Mouse (Mus musculus): ENCODE measurements at regions not wholly inside any gene's neighbourhood (a gene's known extent, or its start where the extent isn't known, plus 50 kb on each side); places are given as distances from the start of the nearest gene placed in this dataset.

DNA sequence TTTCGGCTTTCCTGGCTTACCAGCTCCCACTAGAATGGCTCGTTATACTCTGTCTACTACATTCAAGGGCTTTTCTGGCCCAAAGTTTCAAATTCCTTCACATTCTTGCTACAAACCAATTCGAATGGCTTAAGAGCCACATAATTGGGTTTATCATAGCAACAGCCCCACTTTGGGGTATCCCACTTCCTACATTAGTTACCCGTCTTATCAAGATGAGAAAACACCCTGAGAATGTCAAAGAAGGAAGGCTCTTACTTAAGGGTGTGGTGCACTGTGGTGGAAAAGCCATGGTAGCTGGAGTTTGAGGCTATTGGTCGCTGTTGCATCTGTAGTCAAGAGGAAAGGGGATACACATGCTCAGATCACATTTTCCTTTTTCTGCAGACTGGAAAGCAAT is 213.2 kb upstream of the Klf3 start:
- no peaks in the 10 kb centered on the region for H3K79me2 ChIP-seq (replicated peaks; ENCODE audit: control insufficient read depth, extremely low read depth, insufficient read depth, poor library complexity, severe bottlenecking)
- no peak for DNase-seq (ENCODE audit: extremely low read depth)
- no peaks in the 10 kb centered on the region for H3K4me1 ChIP-seq (ENCODE audit: control insufficient read depth in 1 of 2, insufficient read depth in 2 of 2)
- no peak overlapping the region for H3K4me2 ChIP-seq (ENCODE audit: insufficient read depth, low read depth, poor library complexity, severe bottlenecking)
- no peaks in the 10 kb centered on the region for H3K27me3 ChIP-seq (replicated peaks)
- H3K4me3 ChIP-seq (replicated peaks in 1 of 3; ENCODE audit: low read depth in 2 of 3, low read length in 2 of 3, poor library complexity in 1 of 3) = no peak overlapping the region
- H3K9ac ChIP-seq (ENCODE audit: insufficient read depth, low read depth) = no peak overlapping the region
- dilution Hi-C loops (cut with MboI; ENCODE audit: extremely low pct_ligation_motif_present, extremely low pct_unique_long_range_greater_than_20kb, low sequenced_read_pairs) (no loop called here), in situ Hi-C loops (cut with MboI; ENCODE audit: low pct_ligation_motif_present, low pct_unique_long_range_greater_than_20kb, low sequenced_read_pairs) (no loop called here)
- TF ChIP-seq IRF4 (IDR thresholded peaks at IDR 0.05; ENCODE audit: low read depth, low read length) (no peak), GABPA (IDR thresholded peaks at IDR 0.05; ENCODE audit: insufficient replicate concordance, low read depth, low read length) (no peak), ETS1 (conservative IDR thresholded peaks at IDR 0.05; ENCODE audit: low read depth, low read length) (no peak), POLR2A (IDR thresholded peaks at IDR 0.05; ENCODE audit: low read depth, low read length) (no peak), POLR2AphosphoS2 (IDR thresholded peaks at IDR 0.05; ENCODE audit: low read depth, low read length) (no peak), MAX (IDR thresholded peaks at IDR 0.05; ENCODE audit: low read length) (no peak), E2F4 (IDR thresholded peaks at IDR 0.05; ENCODE audit: insufficient replicate concordance, low read depth, low read length) (no peak), CTCF (conservative IDR thresholded peaks at IDR 0.05 in 1 of 2, IDR thresholded peaks at IDR 0.05 in 1 of 2; ENCODE audit: low read depth in 2 of 2, low read length in 2 of 2) (no peak), KAT2A (IDR thresholded peaks at IDR 0.05; ENCODE audit: insufficient replicate concordance, low read length) (no peak), MYC (IDR thresholded peaks at IDR 0.05; ENCODE audit: low read depth, low read length) (no peak), SIN3A (IDR thresholded peaks at IDR 0.05; ENCODE audit: low read length) (no peak), MAFK (IDR thresholded peaks at IDR 0.05; ENCODE audit: insufficient replicate concordance, low read length) (no peak), USF2 (conservative IDR thresholded peaks at IDR 0.05; ENCODE audit: low read depth, low read length) (no peak), MXI1 (IDR thresholded peaks at IDR 0.05; ENCODE audit: low read depth, low read length) (no peak), ELF1 (IDR thresholded peaks at IDR 0.05; ENCODE audit: low read depth, low read length) (no peak), NELFE (IDR thresholded peaks at IDR 0.05; ENCODE audit: low read depth, low read length) (no peak), ZNF384 (IDR thresholded peaks at IDR 0.05; ENCODE audit: low read depth, low read length) (no peak), CHD2 (IDR thresholded peaks at IDR 0.05; ENCODE audit: low read length) (no peak)
- H3K9me3 ChIP-seq (replicated peaks; ENCODE audit: low read length) = peaks cover 2% of the 10 kb centered on the region
- H3K36me3 ChIP-seq (replicated peaks in 1 of 2; ENCODE audit: control insufficient read depth in 1 of 2, insufficient read depth in 1 of 2, low read length in 1 of 2) = no peaks in the 10 kb centered on the region
- no peak overlapping the region for H3K27ac ChIP-seq (ENCODE audit: insufficient read depth, low read depth)

- in situ Hi-C loops (cut with MboI; ENCODE audit: low pct_ligation_motif_present, low pct_unique_long_range_greater_than_20kb, low sequenced_read_pairs) = no loop called here
- Histone ChIP-seq H3K9ac (ENCODE audit: insufficient read depth, low read depth) (no peak overlapping the region), H3K36me3 (replicated peaks in 1 of 2; ENCODE audit: control insufficient read depth in 1 of 2, insufficient read depth in 1 of 2, low read length in 1 of 2) (no peaks in the 10 kb centered on the region), H3K27me3 (replicated peaks) (no peaks in the 10 kb centered on the region), H3K4me3 (replicated peaks in 1 of 3; ENCODE audit: low read depth in 2 of 3, low read length in 2 of 3, poor library complexity in 1 of 3) (no peak overlapping the region), H3K4me2 (ENCODE audit: insufficient read depth, low read depth, poor library complexity, severe bottlenecking) (no peak overlapping the region), H3K27ac (ENCODE audit: insufficient read depth, low read depth) (no peak overlapping the region), H3K4me1 (ENCODE audit: control insufficient read depth in 1 of 2, insufficient read depth in 2 of 2) (no peaks in the 10 kb centered on the region), H3K79me2 (replicated peaks; ENCODE audit: control insufficient read depth, extremely low read depth, insufficient read depth, poor library complexity, severe bottlenecking) (no peaks in the 10 kb centered on the region), H3K9me3 (replicated peaks; ENCODE audit: low read length) (peaks cover 2% of the 10 kb centered on the region)
- TF ChIP-seq CHD1 (IDR thresholded peaks at IDR 0.05; ENCODE audit: low read depth, low read length) (no peak), ZNF384 (IDR thresholded peaks at IDR 0.05; ENCODE audit: low read depth, low read length) (no peak), PAX5 (IDR thresholded peaks at IDR 0.05; ENCODE audit: low read length) (no peak), HCFC1 (IDR thresholded peaks at IDR 0.05; ENCODE audit: low read depth, low read length) (no peak), MAFK (IDR thresholded peaks at IDR 0.05; ENCODE audit: insufficient replicate concordance, low read length) (no peak), RCOR1 (conservative IDR thresholded peaks at IDR 0.05; ENCODE audit: low read depth, low read length) (no peak), NELFE (IDR thresholded peaks at IDR 0.05; ENCODE audit: low read depth, low read length) (no peak), MAZ (IDR thresholded peaks at IDR 0.05; ENCODE audit: low read depth, low read length) (no peak), IRF4 (IDR thresholded peaks at IDR 0.05; ENCODE audit: low read depth, low read length) (no peak), MEF2A (IDR thresholded peaks at IDR 0.05; ENCODE audit: borderline replicate concordance, low read depth, low read length) (no peak), UBTF (IDR thresholded peaks at IDR 0.05; ENCODE audit: low read depth, low read length) (no peak), MXI1 (IDR thresholded peaks at IDR 0.05; ENCODE audit: low read depth, low read length) (no peak)
- dilution Hi-C loops (cut with MboI; ENCODE audit: extremely low pct_ligation_motif_present, extremely low pct_unique_long_range_greater_than_20kb, low sequenced_read_pairs) = no loop called here
- DNase-seq (ENCODE audit: extremely low read depth) = no peak
Observed at GRCm38 (mm10) chr5:64590747-64591146, 212.4 kb upstream of the Klf3 start.

Measured in CH12.LX (cell line).